Mouse (Mus musculus) myocyte (in vitro differentiated cells): ENCODE measurements at regions not wholly inside any gene's neighbourhood (a gene's known extent, or its start where the extent isn't known, plus 50 kb on each side); places are given as distances from the start of the nearest gene placed in this dataset.

ENCODE experiments used
- H3K27me3 ChIP-seq: one replicate; pipeline ENCODE4 v1.6.1; 2011; ENCODE audit not compliant: control insufficient read depth, insufficient read depth, insufficient read length
- H3K36me3 ChIP-seq: one replicate; pipeline ENCODE4 v1.6.1; 2011; ENCODE audit not compliant: control insufficient read depth, insufficient read depth
- H3K4me2 ChIP-seq: one replicate; pipeline ENCODE4 v1.6.1; 2011; ENCODE audit warnings: low read depth, control low read depth
- H3K4me3 ChIP-seq: one replicate; pipeline ENCODE4 v1.5.1; 2011; ENCODE audit warnings: mild to moderate bottlenecking, control low read depth, moderate library complexity
- H3K79me2 ChIP-seq: one replicate; pipeline ENCODE4 v1.6.1; 2011; ENCODE audit not compliant: control insufficient read depth, insufficient read depth
- H3ac ChIP-seq: one replicate; pipeline ENCODE4 v1.6.1; 2011; ENCODE audit not compliant: control insufficient read depth, insufficient read length
- CEBPB ChIP-seq: IDR thresholded peaks from 2 replicates; pipeline ENCODE4 v1.6.1; 2011; ENCODE audit warnings: mild to moderate bottlenecking, moderate library complexity; ENCODE audit not compliant: poor library complexity, insufficient read depth, severe bottlenecking
- E2F4 ChIP-seq: IDR thresholded peaks from one replicate; pipeline ENCODE4 v1.6.1; 2011; ENCODE audit warnings: mild to moderate bottlenecking, control low read depth, moderate library complexity; ENCODE audit not compliant: insufficient read depth
- MAX ChIP-seq: IDR thresholded peaks from one replicate; pipeline ENCODE4 v1.6.1; 2011; ENCODE audit warnings: low read depth, mild to moderate bottlenecking, control low read depth
- MYOD1 ChIP-seq, 3 experiments: IDR thresholded peaks; one replicate each; pipeline ENCODE4 v1.6.1; 2011; ENCODE audit warnings: control low read depth in 2 of 3, low read depth in 2 of 3, mild to moderate bottlenecking in 2 of 3, moderate library complexity in 1 of 3; ENCODE audit not compliant: insufficient read length in 2 of 3, control insufficient read depth in 1 of 3
- MYOG ChIP-seq, 3 experiments: IDR thresholded peaks; one replicate each; pipeline ENCODE4 v1.6.1; 2011; ENCODE audit warnings: control low read depth in 2 of 3, low read depth in 2 of 3, mild to moderate bottlenecking in 2 of 3; ENCODE audit not compliant: insufficient read length in 2 of 3, control insufficient read depth in 1 of 3, insufficient read depth in 1 of 3
- POLR2A ChIP-seq: IDR thresholded peaks from one replicate; pipeline ENCODE4 v1.6.1; 2011; ENCODE audit warnings: low read depth, mild to moderate bottlenecking, control low read depth, moderate library complexity; ENCODE audit not compliant: insufficient read length
- POLR2AphosphoS2 ChIP-seq: IDR thresholded peaks from one replicate; pipeline ENCODE4 v1.6.1; 2011; ENCODE audit warnings: low read depth, control low read depth; ENCODE audit not compliant: insufficient read length
- REST ChIP-seq: IDR thresholded peaks from one replicate; pipeline ENCODE4 v1.6.1; 2011; ENCODE audit warnings: mild to moderate bottlenecking, control low read depth, moderate library complexity; ENCODE audit not compliant: insufficient read depth, insufficient read length
- SRF ChIP-seq: IDR thresholded peaks from one replicate; pipeline ENCODE4 v1.6.1; 2011; ENCODE audit warnings: low read depth; ENCODE audit not compliant: control insufficient read depth, insufficient read length
- TCF12 ChIP-seq: IDR thresholded peaks from one replicate; pipeline ENCODE4 v1.6.1; 2011; ENCODE audit warnings: mild to moderate bottlenecking, control low read depth; ENCODE audit not compliant: poor library complexity, insufficient read depth, severe bottlenecking
- TCF3 ChIP-seq: IDR thresholded peaks from one replicate; pipeline ENCODE4 v1.6.1; 2011; ENCODE audit warnings: low read depth, control low read depth; ENCODE audit not compliant: insufficient read length
- USF1 ChIP-seq: IDR thresholded peaks from one replicate; pipeline ENCODE4 v1.6.1; 2011; ENCODE audit warnings: low read depth, mild to moderate bottlenecking, control low read depth, moderate library complexity

DNA sequence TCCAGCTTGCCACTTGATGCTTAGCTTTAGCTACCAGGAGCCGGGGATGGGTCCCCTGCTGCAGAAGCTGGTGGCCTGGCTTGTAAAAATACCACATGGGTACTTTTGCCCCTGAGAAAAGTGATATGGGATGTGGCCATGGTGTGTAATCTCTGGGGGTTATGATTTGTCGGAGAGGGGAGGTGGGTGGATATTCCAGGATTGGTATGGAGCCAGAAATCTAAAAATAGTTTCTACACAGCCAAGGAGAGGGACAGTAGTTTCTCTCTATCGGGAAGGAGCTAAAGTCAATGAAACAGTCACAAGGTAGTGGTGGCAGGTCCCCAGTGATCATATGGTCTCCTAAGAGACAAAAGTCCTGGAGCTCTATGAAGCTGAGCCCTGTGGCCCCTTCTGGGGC is 119.6 kb downstream of the Katnal1 start:
- no peaks in the 10 kb centered on the region for H3K79me2 ChIP-seq
- no peak overlapping the region for H3K4me3 ChIP-seq
- no peaks in the 10 kb centered on the region for H3K36me3 ChIP-seq
- no peaks in the 10 kb centered on the region for H3K27me3 ChIP-seq
- no peak for TF ChIP-seq CEBPB
- TF ChIP-seq POLR2AphosphoS2, result no peak
- no peak for TF ChIP-seq POLR2A
- TF ChIP-seq MYOD1 (IDR thresholded peaks at IDR 0.05; ENCODE audit: control insufficient read depth in 1 of 3, insufficient read length in 2 of 3, low read depth in 2 of 3), result no peak
- no peak for TF ChIP-seq REST
- no peak for TF ChIP-seq SRF
- TF ChIP-seq TCF3, result no peak
- TF ChIP-seq TCF12, result no peak
- no peak for TF ChIP-seq MAX
- TF ChIP-seq E2F4, result no peak
- TF ChIP-seq MYOG (IDR thresholded peaks at IDR 0.05; ENCODE audit: control insufficient read depth in 1 of 3, insufficient read depth in 1 of 3, insufficient read length in 2 of 3, low read depth in 2 of 3), result no peak
- no peak for TF ChIP-seq USF1
- peak overlapping the region; percentile 38 for H3K4me2 ChIP-seq
- no peak overlapping the region for H3ac ChIP-seq

DNA sequence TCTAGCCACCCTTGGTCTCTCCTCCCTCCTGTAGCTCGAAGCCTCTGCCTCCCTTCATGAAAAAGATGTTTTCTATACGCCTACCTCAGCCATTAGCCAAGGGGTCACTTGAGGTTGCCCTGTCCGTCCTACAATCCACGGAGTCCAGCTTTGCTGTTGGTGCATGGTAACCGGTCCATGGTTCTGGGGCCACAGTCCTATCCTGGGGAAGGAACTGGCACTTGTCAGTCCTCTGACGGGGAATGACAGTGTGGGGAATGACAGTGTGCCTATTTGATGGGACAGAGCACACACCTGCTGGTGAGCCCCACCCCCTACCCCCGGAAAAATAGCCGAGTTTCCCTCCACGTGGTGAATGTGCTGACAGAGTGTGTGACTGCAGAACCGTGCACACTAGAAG is 120.1 kb downstream of the Katnal1 start:
- H3K27me3 ChIP-seq, result no peaks in the 10 kb centered on the region
- no peak overlapping the region for H3K4me3 ChIP-seq
- TF ChIP-seq POLR2AphosphoS2 (no peak), MAX (no peak), REST (no peak), TCF3 (no peak), POLR2A (no peak), E2F4 (no peak), CEBPB (no peak), SRF (no peak), MYOD1 (IDR thresholded peaks at IDR 0.05; ENCODE audit: control insufficient read depth in 1 of 3, insufficient read length in 2 of 3, low read depth in 2 of 3) (no peak), USF1 (no peak)
- H3K4me2 ChIP-seq, result peak overlapping the region; percentile 38
- H3K79me2 ChIP-seq, result no peaks in the 10 kb centered on the region
- H3ac ChIP-seq, result no peak overlapping the region
- H3K36me3 ChIP-seq, result no peaks in the 10 kb centered on the region

DNA sequence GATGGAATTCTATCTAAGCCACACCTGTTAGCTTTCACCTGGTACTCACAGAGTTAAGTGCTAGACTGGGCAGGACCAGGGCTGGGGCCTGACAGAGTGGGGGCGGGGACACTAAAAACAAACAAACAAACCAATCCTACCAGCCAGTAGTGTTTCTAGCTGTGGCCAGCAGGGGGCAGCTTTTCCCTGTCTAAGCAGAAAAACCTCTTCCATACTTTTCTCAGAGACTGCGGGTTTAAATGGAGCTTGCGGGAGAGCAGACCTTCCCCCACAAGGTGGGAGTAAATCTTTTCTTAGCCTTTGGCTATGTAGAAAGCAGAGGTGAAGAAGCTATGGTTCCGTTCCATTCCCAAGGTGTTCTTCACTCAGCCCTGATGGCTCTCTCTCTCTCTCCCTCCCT is 120.7 kb downstream of the Katnal1 start:
- TF ChIP-seq POLR2A (no peak), TCF3 (no peak)
- no peak overlapping the region for H3K4me3 ChIP-seq

DNA sequence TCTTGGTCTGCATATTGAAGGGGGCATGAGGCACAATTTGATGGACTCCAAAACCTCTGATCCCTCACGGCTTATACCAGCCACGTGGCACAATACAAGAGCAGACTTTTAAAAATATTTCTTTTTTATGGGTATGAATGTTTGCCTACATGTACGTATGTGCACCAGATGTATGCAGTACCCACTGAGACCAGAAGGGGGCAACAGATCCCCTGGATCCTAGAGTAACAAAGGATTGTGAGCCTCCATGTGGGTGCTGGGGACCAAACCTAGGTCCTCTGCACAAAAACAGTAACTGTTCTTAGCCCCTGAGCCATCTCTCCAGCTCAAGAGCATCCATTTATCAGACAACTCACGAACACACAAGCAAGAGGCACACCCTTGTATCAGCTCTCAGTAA is 121.5 kb downstream of the Katnal1 start:
- Histone ChIP-seq H3K27me3 (no peaks in the 10 kb centered on the region), H3K4me3 (no peak overlapping the region), H3K36me3 (no peaks in the 10 kb centered on the region), H3K4me2 (no peak overlapping the region), H3ac (no peak overlapping the region), H3K79me2 (no peaks in the 10 kb centered on the region)
- TF ChIP-seq SRF, result no peak
- TF ChIP-seq POLR2A, result no peak
- TF ChIP-seq E2F4, result no peak
- TF ChIP-seq CEBPB, result no peak
- no peak for TF ChIP-seq USF1
- TF ChIP-seq TCF12, result no peak
- no peak for TF ChIP-seq REST
- no peak for TF ChIP-seq MAX
- no peak for TF ChIP-seq MYOD1 (IDR thresholded peaks at IDR 0.05; ENCODE audit: control insufficient read depth in 1 of 3, insufficient read length in 2 of 3, low read depth in 2 of 3)
- TF ChIP-seq POLR2AphosphoS2, result no peak
- TF ChIP-seq MYOG (IDR thresholded peaks at IDR 0.05; ENCODE audit: control insufficient read depth in 1 of 3, insufficient read depth in 1 of 3, insufficient read length in 2 of 3, low read depth in 2 of 3), result no peak
- no peak for TF ChIP-seq TCF3

More for the DNA sequence above, 120.7 kb downstream of the Katnal1 start:
- Histone ChIP-seq H3K27me3 (no peaks in the 10 kb centered on the region), H3K4me2 (peak overlapping the region; percentile 30), H3K36me3 (no peaks in the 10 kb centered on the region), H3ac (no peak overlapping the region), H3K79me2 (no peaks in the 10 kb centered on the region)

DNA sequence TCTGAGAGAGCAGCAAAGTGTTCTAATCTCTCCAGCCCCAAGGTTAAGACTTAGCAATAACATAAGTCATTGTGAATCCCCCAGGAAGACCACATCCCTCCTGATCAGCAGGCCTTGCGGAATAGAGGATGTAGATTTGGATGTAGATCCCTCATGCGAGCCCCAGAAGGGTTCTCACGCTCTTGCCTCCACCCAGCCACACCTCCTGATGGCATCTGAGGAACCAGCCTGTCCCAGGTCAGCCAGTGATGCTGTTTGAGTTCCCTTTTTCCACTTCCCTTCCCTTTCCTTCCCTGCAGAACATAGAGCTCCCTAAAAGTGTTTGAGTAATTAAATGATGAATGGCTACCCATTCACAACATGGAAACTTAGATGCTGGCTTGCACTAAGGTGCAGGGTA is 124.1 kb downstream of the Katnal1 start:
- no peaks in the 10 kb centered on the region for H3K36me3 ChIP-seq
- H3K27me3 ChIP-seq, result no peaks in the 10 kb centered on the region
- TF ChIP-seq E2F4 (no peak), REST (no peak)

DNA sequence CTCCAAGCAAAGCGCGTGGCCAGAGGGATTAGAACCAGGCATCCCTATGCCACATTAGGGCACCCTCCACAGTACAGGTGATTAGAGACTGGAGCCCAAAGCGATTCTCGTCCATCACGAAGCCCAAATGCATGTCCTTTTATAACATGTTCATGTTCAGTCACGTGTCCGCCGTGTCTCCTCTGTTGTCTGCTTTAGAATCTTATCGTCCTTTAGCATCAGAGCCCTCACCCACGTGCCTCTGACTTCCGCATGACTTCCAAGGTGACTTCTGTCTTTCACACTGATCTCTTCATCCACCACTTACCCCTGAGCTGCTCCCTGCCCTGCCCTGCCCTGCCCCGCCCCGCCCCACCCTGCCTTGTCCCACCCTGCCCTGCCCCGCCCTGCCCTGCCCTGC is 125.3 kb downstream of the Katnal1 start:
- H3K4me2 ChIP-seq, result no peak overlapping the region
- H3K36me3 ChIP-seq, result no peaks in the 10 kb centered on the region
- TF ChIP-seq CEBPB (no peak), POLR2AphosphoS2 (no peak), TCF3 (no peak), REST (no peak), USF1 (no peak), TCF12 (no peak), POLR2A (no peak), SRF (no peak), MYOD1 (IDR thresholded peaks at IDR 0.05; ENCODE audit: control insufficient read depth in 1 of 3, insufficient read length in 2 of 3, low read depth in 2 of 3) (no peak), E2F4 (no peak), MAX (no peak)
- H3K79me2 ChIP-seq, result no peaks in the 10 kb centered on the region
- H3ac ChIP-seq, result no peak overlapping the region
- H3K4me3 ChIP-seq, result no peak overlapping the region
- no peaks in the 10 kb centered on the region for H3K27me3 ChIP-seq

More for the DNA sequence above, 124.1 kb downstream of the Katnal1 start:
- no peak overlapping the region for H3K4me2 ChIP-seq
- no peak overlapping the region for H3K4me3 ChIP-seq
- no peaks in the 10 kb centered on the region for H3K79me2 ChIP-seq
- H3ac ChIP-seq, result no peak overlapping the region
